Mouse (Mus musculus) ovary, adult 18-20 months (tissue): ENCODE results near the gene Zfp385b.

Experiments
- DNase-seq: peaks from one replicate; pipeline ENCODE4 v3.0.0; 2022; ENCODE audit warnings: low spot score, mixed read lengths

Gene Zfp385b

DNA sequence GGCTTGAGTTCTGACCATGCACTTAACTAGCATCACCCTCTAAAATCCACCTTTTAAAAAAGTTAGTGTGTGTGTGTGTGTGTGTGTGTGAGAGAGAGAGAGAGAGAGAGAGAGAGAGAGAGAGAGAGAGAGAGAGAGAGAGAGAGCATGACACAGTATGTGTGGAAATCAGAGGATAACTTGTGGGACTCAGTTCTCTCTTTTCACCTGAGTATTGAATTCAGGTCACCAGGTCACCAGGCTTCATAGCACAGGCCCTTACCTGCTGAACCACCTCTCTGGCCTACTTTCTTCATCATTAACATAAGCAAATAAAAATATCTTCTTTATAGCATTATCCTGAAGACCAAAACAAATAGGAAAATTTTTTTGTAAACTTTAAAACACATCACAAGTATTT is at the start of gene Zfp385b:
Gene Zfp385b (minus strand): TSS at position 101 of the 400 bp plus-strand sequence.
- no peak for DNase-seq

DNA sequence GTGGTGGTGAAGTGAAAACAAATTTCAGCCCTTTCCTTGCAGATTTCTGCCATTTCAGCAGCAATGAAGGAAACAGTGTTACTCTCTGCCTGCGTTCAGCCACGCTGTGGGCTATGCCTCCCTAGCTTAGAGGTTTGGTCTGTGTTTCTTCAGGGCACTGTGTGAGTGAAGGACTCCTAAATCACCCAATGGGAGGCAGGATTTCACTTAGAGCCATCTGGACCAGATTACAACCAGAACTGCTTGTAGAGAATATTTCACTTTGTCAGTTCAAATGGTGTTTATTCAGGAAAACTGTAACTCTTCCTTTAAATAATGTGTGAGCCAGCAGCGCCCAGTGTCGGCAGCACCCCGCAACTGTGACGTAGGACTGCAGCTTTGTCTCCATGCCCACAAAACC is 44.5 kb upstream of the Zfp385b start:
- no peak for DNase-seq

DNA sequence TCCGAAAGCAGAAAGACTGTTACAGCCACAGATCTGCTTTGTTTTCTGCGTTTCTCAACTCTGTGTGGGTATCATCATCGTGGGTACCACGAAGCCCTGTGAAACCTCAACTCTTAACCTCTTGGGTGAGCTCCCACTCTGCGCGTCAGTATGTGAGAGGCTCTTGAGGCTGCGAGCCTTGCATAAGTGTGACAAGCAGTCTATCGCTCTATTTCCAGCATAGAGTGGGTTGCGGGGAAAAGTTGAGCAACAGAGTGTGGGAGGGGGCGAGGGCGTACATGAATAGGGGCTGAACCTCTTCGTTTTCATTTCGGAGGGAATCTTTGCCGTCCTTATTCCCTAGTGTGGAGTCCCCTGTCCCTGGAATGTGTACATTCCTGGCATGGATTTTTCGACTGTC is 44.1 kb upstream of the Zfp385b start:
- DNase-seq = no peak

- no peak for DNase-seq
Measured at GRCm38 (mm10) chr2:77841464-77841863, 22.0 kb upstream of the Zfp385b start.

DNA sequence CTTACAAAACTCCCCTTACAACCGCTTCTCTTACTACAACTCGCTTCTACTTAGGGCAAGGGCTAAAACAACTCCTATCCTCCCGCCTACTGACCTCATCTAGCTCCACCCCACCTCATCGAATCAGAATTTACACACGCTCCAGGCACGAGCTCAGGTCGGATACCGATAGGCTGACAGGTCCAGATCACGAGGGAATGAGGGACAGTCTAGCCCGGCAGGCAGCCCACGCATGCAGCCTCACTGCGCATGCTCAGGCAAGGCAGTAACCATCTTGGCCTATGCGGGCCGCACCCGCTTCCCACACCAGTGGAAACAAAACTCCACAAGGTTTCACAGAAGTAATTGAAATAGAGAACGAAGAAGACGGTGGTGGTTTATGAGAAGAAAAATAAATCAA is 20.1 kb upstream of the Zfp385b start:
- DNase-seq = no peak

GRCm38 (mm10) chr2:77838688-77839087 is 19.2 kb upstream of the Zfp385b start:
- no peak for DNase-seq

DNA sequence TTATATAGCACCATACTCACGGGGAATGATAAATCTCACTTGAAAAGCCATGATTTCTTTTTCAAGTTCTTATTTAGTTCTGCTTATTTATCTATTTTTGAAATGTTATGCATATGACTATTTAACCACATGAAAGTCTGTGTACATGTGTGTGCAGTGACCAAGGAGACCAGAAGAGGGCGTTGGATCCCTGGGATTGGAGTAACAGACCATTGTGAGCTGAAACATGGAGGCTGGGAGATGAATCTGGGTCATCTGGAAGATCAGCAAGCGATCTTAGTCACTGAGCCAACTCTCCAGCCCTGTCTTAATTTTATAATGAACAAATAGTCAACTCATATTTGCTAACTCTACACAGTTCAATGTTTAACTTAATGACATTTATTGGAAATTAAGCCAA is 16.3 kb upstream of the Zfp385b start:
- no peak for DNase-seq

GRCm38 (mm10) chr2:77826133-77826828 is 6.8 kb upstream of the Zfp385b start:
- DNase-seq = no peak

DNA sequence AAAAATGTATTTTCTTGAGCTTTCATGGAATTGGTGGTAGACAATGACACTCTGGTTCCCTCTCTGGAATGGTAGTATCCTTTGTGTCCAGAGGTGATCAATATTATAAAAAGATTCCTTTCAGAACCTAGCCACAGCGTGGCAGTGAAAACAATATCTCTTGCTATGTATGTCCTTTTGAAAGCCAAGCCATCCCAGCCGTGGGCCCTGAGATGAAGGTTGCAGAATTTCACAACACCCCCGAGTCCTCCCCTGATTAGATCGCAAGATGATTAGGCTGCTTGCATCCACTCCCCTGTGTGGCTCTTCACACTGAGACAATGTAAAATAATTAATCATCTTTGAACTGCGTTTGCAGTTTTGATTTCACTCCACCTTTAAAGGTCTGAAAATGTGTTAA is 3.6 kb upstream of the Zfp385b start:
- DNase-seq = no peak

DNA sequence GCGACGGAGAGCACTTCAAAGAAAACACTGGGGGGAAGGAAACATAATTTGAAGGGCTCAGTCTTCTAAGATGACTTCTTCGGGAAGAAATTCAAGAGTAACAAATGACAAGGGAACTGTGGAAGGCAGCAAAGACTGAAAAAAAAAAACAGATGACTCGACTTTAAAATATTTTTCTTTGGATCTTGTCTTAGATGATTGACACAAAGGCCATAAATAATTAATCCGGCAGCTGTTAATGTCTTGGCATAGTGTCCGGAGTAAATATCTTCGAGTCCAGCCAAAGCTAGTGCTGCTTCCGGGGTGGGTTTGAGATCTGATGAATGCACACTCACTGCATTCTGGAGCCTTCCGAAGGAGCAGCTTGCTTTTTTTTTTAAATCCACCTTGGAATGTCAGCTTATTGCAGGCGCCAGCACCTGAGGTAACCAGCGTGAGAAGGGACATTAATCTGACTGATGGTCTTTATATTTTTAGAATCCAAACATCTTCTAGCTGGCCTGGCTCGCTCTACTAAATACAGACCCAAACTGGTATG is 2.0 kb downstream of the Zfp385b start:
- DNase-seq = no peak

DNA sequence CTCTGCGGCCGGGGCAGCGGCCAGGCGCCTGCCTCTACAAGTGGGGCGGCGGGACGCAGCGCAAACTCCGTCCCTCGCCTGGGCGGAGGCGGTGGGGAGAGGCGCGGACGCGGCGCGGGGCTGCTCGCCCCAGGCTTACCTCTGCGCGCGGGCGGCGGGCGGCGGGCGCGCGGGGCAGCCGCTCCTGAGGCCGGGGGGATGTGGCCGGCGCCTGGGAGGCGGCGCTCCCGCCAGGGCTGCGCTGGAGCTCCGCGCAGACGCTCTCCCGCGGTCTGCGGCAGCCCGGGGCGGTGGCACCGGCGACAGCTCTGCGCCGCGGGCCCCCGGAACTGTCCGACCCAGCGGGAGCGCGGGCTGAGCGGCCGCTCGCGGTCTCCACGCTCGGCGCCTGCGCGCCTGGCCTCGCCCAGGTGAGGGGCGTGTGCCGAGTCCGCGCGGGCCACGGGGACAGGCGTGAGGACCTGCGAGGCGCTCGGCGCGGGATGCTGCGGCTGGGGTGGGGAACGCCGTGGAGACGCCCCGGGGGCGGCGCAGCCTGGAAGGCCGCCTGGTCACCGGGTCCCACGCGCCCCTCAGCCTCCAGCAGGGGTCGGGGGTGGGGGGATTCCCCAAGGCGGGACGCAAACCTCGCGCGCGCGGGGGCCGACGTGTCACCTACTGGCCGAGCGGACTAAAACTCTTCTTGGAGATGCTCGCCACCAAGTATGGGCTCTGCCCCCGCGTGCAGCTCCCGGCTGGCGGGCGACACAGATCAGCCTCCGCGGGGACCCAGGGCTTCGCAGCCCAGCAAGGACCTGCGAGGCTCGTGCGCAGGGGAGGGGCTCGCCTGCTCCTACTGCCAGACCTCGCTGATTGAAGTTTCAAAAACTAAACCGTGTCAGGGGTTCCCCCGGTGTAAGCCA is 2.8 kb downstream of the Zfp385b start:
- no peak for DNase-seq

DNA sequence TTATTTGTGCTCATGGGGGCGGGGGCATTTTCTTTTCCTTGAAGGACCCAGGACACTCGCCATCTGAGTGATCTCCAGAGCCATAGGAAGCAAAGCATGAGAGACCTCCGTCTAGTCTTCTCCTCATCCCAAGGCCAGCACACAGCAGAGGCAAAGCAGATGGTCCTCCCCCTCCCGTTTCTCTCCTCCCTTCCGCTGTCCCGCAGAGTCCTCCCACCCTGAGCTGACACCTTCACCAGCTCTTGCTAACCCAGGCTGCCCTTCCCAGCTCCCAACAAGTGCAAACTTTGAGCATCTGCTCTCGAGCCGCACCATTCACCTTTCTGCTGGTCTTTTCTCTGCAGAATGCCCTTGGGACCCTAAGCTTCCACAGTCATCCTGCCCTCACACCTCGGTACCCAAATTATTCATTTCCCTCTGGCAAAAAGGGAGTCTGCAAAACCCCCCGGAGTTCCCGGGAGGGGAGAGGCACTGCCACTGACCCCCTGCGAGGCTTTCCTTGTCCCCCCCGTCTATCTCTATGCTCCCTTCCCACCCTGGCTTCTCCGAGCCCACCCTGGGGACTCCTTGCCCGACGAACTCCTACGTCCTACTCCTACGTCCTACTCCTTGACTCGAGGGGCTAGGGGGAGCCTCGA is 3.5 kb downstream of the Zfp385b start:
- no peak for DNase-seq

- DNase-seq = no peak
Measured at GRCm38 (mm10) chr2:77814896-77815295, 4.5 kb downstream of the Zfp385b start.

DNA sequence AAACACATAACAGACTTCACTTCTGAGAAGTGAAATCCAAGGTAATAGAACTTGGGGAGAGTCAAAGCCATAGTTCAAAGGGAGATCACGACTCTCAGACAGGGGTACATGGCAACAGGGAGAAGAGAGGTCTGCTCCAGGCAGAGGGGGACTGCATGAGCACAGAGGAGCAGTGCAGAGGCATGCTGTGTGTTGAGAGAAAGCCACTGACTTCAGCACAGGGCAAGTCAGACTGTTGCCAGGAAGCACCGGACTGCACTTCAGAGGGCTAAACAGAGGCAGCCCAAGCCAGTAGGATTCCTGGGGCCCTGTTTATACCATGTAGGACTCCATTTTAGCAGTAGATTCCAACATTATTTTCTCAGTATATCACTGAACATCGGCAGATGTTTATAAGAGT is 6.4 kb downstream of the Zfp385b start:
- DNase-seq = no peak

- no peak for DNase-seq
Measured at GRCm38 (mm10) chr2:77810748-77811147, 8.7 kb downstream of the Zfp385b start.

DNA sequence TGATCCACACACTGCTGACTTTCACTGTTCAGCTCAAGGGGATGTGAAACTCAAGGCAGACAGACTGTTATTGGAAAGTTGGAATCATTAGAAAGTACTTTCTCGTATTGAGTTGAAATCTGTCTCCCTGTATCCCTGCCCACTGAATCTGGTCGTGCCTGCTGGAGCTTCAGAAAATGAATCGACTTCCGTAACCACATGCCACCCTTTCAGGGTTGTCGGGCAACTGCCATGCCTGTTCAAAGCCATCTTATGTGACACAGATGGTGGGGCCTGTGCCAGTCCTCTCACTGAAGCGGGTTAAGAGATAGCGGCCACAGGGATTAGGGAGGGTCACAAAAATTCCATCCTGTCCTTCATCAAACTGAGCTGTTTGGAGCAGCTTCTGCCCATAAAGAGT is 14.7 kb downstream of the Zfp385b start:
- no peak for DNase-seq

DNA sequence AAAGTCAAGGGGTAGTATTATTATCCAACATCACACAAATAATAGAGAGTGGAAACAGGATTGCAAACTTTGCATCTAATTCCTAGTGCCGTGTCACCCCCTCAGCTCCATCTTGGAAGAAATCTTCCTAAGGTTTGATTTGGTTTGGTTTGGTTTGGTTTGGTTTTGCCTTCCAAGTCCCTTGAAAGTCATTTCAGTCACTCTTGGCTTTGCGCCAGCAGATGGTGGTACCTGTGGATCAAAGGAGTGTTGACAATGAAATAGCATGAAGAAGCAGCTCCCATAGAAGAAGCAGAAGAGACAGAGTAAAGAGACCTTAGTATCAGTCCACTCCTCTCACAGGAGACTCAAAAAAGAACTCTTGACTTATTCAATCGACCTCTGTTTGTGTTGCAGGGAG is 17.1 kb downstream of the Zfp385b start:
- no peak for DNase-seq

- no peak for DNase-seq
Measured at GRCm38 (mm10) chr2:77801430-77801829, 18.0 kb downstream of the Zfp385b start.

GRCm38 (mm10) chr2:77801009-77801408 is 18.4 kb downstream of the Zfp385b start:
- DNase-seq = no peak

GRCm38 (mm10) chr2:77797233-77797632 is 22.2 kb downstream of the Zfp385b start:
- no peak for DNase-seq

DNA sequence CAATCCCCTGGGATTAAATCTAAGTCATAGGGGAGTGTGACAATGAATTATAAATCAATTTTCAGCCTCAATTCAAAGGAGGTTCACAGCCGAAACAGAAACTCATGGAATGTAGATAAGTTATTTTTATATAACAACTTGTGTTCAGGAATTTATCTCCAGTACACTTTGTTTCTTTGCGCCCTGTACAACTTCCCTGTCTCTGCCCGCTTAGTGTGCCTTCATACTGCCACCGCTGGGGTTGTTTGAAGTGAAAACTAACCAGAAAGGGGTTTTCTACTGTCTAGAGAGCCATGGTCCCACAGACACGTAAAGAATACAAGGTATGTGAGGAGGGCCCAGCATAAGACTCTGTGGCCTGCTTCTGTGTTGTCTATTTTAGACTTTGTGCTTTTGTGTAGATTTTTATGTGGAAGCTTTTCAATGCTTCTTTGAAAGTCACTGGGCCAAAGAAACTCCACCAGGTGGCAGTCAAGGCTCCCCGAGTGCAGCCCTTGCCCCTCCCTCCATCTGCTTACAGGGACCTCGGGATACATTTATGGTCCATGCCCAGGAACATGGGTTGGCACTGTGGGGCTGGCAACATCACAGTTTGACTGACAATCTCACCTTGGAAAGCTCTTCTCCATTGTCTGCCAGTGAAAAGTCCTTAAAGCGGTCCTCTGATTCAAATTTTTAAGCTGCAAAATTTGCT is 23.4 kb downstream of the Zfp385b start:
- no peak for DNase-seq

- no peak for DNase-seq
Measured at GRCm38 (mm10) chr2:77790846-77791245, 28.6 kb downstream of the Zfp385b start.
